Mouse (Mus musculus) CH12.LX (cell line): ENCODE data around the gene Gnai2.

Experiments used
- BHLHE40 ChIP-seq: IDR thresholded peaks from 2 replicates; pipeline ENCODE4 v1.6.1; 2011; ENCODE audit warnings: mild to moderate bottlenecking, low read depth, low read length, improper control_type of control experiment
- CHD2 ChIP-seq: IDR thresholded peaks from 2 replicates; pipeline ENCODE4 v1.6.1; 2011; ENCODE audit warnings: low read length, improper control_type of control experiment
- CTCF ChIP-seq, 2 experiments: IDR thresholded peaks in 1 of 2; conservative IDR thresholded peaks in 1 of 2; 2 replicates each; pipeline ENCODE4 v1.5.1; 2011 to 2012; ENCODE audit warnings: low read depth in 2 of 2, low read length in 2 of 2, improper control_type of control experiment in 1 of 2, inconsistent platforms in 1 of 2, mild to moderate bottlenecking in 1 of 2, moderate library complexity in 1 of 2
- GABPA ChIP-seq: IDR thresholded peaks from 2 replicates; pipeline ENCODE4 v1.6.1; 2012; ENCODE audit warnings: low read depth, low read length, improper control_type of control experiment, inconsistent platforms; ENCODE audit not compliant: insufficient replicate concordance
- MAFK ChIP-seq: IDR thresholded peaks from 2 replicates; pipeline ENCODE4 v1.6.1; 2011; ENCODE audit warnings: low read length, improper control_type of control experiment; ENCODE audit not compliant: insufficient replicate concordance
- MEF2A ChIP-seq: IDR thresholded peaks from 2 replicates; pipeline ENCODE4 v1.6.1; 2014; ENCODE audit warnings: low read depth, mild to moderate bottlenecking, inconsistent platforms, low read length, improper control_type of control experiment, borderline replicate concordance
- NELFE ChIP-seq: IDR thresholded peaks from 2 replicates; pipeline ENCODE4 v1.6.1; 2011; ENCODE audit warnings: low read depth, low read length, improper control_type of control experiment
- NRF1 ChIP-seq: IDR thresholded peaks from 2 replicates; pipeline ENCODE4 v1.6.1; 2014; ENCODE audit warnings: low read depth, mild to moderate bottlenecking, inconsistent platforms, low read length, improper control_type of control experiment, moderate library complexity
- POLR2A ChIP-seq: IDR thresholded peaks from 2 replicates; pipeline ENCODE4 v1.6.1; 2011; ENCODE audit warnings: low read depth, mild to moderate bottlenecking, improper control_type of control experiment, low read length
- RCOR1 ChIP-seq: conservative IDR thresholded peaks from 2 replicates; pipeline ENCODE4 v1.6.1; 2012; ENCODE audit warnings: low read depth, mild to moderate bottlenecking, inconsistent platforms, low read length, improper control_type of control experiment
- USF2 ChIP-seq: conservative IDR thresholded peaks from 2 replicates; pipeline ENCODE4 v1.6.1; 2011; ENCODE audit warnings: low read depth, low read length, improper control_type of control experiment
- ZMIZ1 ChIP-seq: IDR thresholded peaks from 2 replicates; pipeline ENCODE4 v1.6.1; 2012; ENCODE audit warnings: low read depth, mild to moderate bottlenecking, inconsistent platforms, low read length, improper control_type of control experiment
- ZNF384 ChIP-seq: IDR thresholded peaks from 2 replicates; pipeline ENCODE4 v1.6.1; 2012; ENCODE audit warnings: low read depth, low read length, improper control_type of control experiment, inconsistent platforms

- TF ChIP-seq NRF1 (no peak), BHLHE40 (no peak), CHD2 (no peak), CTCF (conservative IDR thresholded peaks at IDR 0.05 in 1 of 2, IDR thresholded peaks at IDR 0.05 in 1 of 2; ENCODE audit: low read depth in 2 of 2, low read length in 2 of 2) (peak in 1 of 2 experiments; percentile 36; a peak in 2 of 4 replicates), ZMIZ1 (no peak), NELFE (no peak), GABPA (no peak), MEF2A (no peak), USF2 (no peak), MAFK (no peak), POLR2A (no peak), ZNF384 (no peak), RCOR1 (no peak)
These were observed 34.4 kb downstream of the Gnai2 start for GRCm38 (mm10) chr9:107600745-107601144.
